Mouse (Mus musculus): ENCODE data around the gene Tipin. TPM values are rescaled to one million over a fixed set of nuclear protein-coding genes. Genes with fewer than 3 reads are reported as not detected.
A peak's percentile ranks its signal among the peaks of the same experiment; 100 is the strongest.
"Not testable (repeated sequence)": the region's sequence is repeated elsewhere in the genome, so short reads cannot be mapped to it uniquely, and the experiment has no call there.

Gene Tipin
- polyA plus RNA-seq, 1 experiment from 2014 or later = 80.5 TPM

DNA sequence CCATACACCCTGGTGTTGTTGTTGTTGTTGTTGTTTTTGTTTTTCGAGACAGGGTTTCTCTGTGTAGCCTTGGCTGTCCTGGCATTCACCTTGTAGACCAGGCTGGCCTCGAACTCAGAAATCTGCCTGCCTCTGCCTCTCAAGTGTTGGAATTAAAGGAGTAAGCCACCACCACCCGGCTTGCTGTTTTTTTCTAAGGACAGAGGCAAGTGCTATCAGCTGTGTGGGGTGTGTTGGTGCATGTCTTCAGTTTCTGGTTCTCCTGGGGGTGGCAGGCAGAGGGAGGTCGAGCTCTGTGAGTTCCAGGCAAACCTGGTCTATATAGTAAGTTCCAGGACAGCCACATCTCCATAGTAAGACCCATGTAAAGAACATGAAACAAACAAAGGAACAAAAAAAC is 7.1 kb upstream of the Tipin start:
- Histone ChIP-seq H3K9ac (no peak overlapping the region), H3K27me3 (no peaks in the 10 kb centered on the region), H3K4me1 (replicated peaks) (no peaks in the 10 kb centered on the region), H3K27ac (replicated peaks) (no peak overlapping the region), H3K4me3 (no peak overlapping the region), H3K4me2 (no peak overlapping the region), H3K9me3 (no peaks in the 10 kb centered on the region), H3K36me3 (no peaks in the 10 kb centered on the region)
- 75% methylated on average over 4 of the region's 4 CpGs for WGBS
- ATAC-seq (ENCODE audit: low read depth) = no peak

DNA sequence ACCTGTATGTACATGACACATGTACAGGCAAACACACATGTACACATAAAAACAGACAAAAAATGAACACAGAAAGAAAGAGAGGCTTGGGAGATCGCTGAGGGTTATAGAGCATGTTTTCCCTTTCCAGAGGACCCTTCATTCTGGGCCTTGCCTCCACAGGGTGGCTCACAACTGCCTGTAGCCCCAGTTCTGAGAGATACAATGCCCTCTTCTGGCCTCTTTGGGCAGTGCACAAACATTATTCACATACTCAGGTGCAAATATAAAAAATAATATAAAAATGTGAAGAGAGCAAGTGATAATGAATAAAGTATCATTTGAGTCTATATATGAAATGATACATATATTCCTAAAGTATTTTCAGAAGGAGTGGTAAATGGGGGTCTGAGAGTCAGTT is 6.5 kb upstream of the Tipin start:
- WGBS = 66% methylated on average over 1 of the region's 1 CpGs
- ATAC-seq (ENCODE audit: low read depth) = no peak
- no peak overlapping the region for H3K9ac ChIP-seq

DNA sequence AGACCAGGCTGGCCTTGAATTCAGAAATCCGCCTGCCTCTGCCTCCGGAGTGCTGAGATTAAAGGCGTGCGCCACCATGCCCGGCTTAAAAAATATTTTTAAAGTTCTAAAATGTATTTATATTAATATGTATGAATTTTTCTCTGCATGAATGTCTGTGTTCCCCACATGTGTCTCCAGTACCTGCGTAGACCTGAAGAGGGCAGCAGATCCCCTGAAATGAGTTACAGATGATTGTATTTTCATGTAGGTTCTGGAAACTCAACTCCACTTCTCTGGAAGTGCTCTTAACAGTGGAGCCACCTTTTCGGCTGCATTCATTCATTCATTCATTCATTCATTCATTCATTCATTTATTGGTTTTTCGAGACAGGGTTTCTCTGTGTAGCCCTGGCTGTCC is 3.7 kb upstream of the Tipin start:
- Histone ChIP-seq H3K4me1 (replicated peaks) (peaks cover 9% of the 10 kb centered on the region), H3K9ac (no peak overlapping the region), H3K9me3 (no peaks in the 10 kb centered on the region), H3K27ac (replicated peaks) (no peak overlapping the region), H3K4me2 (no peak overlapping the region), H3K36me3 (no peaks in the 10 kb centered on the region), H3K4me3 (no peak overlapping the region), H3K27me3 (no peaks in the 10 kb centered on the region)
- WGBS = 71% methylated on average over 8 of the region's 8 CpGs
- ATAC-seq (ENCODE audit: low read depth) = no peak

More for the DNA sequence above, 6.5 kb upstream of the Tipin start:
- H3K36me3 ChIP-seq = no peaks in the 10 kb centered on the region
- no peak overlapping the region for H3K4me2 ChIP-seq
- H3K27ac ChIP-seq (replicated peaks) = no peak overlapping the region
- no peaks in the 10 kb centered on the region for H3K9me3 ChIP-seq
- no peaks in the 10 kb centered on the region for H3K4me1 ChIP-seq (replicated peaks)
- H3K4me3 ChIP-seq = no peak overlapping the region
- no peaks in the 10 kb centered on the region for H3K27me3 ChIP-seq

DNA sequence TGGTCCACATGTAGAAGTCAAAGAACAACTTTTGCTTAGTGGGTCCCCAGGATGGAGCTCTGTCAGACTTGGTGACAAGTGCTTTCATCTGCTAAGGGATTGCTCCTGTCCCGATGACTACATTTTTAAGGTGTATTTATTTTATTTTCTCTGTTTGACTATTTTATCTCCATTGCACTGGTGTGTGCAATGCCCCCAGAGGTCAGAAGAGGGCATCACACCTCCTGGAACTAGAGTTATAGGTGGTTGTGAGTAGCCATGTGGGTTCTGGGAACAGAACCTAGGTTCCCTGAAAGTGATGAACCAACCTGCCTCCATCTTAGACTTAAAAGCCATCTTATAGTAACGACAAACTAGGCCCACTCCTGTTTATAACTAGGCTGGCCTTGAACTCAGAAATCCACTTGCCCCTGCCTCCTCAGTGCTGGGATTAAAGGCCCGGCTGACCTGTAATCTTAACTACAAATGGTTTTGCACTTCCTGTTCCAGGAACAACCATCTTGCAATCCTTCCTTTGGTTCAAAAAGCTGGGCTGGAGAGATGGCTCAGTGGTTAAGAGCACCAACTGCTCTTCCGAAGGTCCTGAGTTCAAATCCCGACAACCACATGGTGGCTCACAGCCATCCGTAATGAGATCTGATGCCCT is 2.6 kb upstream of the Tipin start:
- no peak for ATAC-seq (ENCODE audit: low read depth)

DNA sequence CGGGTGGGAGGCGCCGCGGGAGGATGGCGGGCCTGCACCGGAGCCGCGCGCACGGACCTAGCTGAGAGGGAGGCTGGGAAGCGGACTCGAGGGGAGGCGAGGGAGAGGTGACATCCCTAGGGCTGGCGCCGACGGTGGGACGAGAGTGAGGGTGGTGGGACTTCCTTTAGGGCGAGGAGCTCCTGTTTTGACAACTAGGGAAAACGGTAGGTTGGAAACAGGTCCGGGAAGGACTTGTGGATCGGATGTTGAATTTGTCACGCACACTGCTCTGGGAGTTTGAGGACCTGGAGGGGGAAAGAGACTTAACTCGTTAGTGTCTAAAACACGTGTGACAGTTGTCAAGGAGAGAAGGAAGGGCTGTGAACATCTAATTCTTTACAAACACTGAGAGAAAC is 399 bp downstream of the Tipin start:
- H3K4me2 ChIP-seq = peak overlapping the region; percentile 76
- WGBS = under 1% methylated on average over 24 of the region's 24 CpGs
- peak overlapping the region; percentile 89 for H3K27ac ChIP-seq (replicated peaks)
- H3K9me3 ChIP-seq = no peaks in the 10 kb centered on the region
- ATAC-seq (ENCODE audit: low read depth) = peak; percentile 92
- H3K4me3 ChIP-seq = peak overlapping the region; percentile 87
- no peaks in the 10 kb centered on the region for H3K36me3 ChIP-seq
- H3K27me3 ChIP-seq = no peaks in the 10 kb centered on the region
- peak overlapping the region; percentile 92 for H3K9ac ChIP-seq
- H3K4me1 ChIP-seq (replicated peaks) = peaks cover 9% of the 10 kb centered on the region

More for the DNA sequence above, 2.6 kb upstream of the Tipin start:
- H3K4me1 ChIP-seq (replicated peaks) = peaks cover 9% of the 10 kb centered on the region
- H3K27me3 ChIP-seq = no peaks in the 10 kb centered on the region
- 97% methylated on average over 6 of the region's 6 CpGs for WGBS
- H3K27ac ChIP-seq (replicated peaks) = no peak overlapping the region
- H3K9ac ChIP-seq = no peak overlapping the region
- H3K4me3 ChIP-seq = no peak overlapping the region
- no peak overlapping the region for H3K4me2 ChIP-seq
- no peaks in the 10 kb centered on the region for H3K9me3 ChIP-seq
- H3K36me3 ChIP-seq = no peaks in the 10 kb centered on the region

DNA sequence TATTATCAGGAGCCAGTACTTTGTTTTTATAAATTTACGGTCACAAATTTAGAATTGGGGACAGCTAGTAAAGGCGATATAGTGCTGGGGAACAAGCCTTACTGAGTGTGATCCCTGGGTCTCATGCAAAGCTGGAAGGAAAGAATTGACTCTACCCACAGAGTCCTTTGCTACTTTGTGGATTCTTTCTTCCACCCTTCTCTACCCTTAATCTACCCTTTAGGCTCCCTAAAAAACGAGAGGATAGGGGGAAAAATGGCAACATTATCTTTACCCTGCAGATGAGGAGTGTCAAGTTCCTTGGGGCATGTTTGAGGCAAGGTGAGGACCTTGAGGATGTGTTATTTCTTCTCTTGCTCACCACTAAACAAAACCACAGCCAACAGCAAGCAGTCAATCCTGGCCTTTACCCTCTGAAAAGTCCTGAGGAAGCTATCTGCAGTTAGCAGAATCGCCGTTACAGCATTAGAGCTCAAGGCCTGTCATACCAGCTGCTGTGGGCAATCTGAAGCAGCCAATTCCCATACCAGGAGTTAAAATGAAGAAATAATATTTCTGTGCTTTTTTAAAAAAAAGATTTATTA is 1.1 kb downstream of the Tipin start:
- H3K4me3 ChIP-seq = peak overlapping the region; percentile 87
- H3K27me3 ChIP-seq = no peaks in the 10 kb centered on the region
- ATAC-seq (ENCODE audit: low read depth) = no peak
- H3K4me1 ChIP-seq (replicated peaks) = peaks cover 9% of the 10 kb centered on the region
- no peak overlapping the region for H3K27ac ChIP-seq (replicated peaks)
- peak overlapping the region; percentile 76 for H3K4me2 ChIP-seq
- H3K9ac ChIP-seq = peak overlapping the region; percentile 92
- H3K36me3 ChIP-seq = no peaks in the 10 kb centered on the region
- H3K9me3 ChIP-seq = no peaks in the 10 kb centered on the region
- 69% methylated on average over 5 of the region's 5 CpGs for WGBS

DNA sequence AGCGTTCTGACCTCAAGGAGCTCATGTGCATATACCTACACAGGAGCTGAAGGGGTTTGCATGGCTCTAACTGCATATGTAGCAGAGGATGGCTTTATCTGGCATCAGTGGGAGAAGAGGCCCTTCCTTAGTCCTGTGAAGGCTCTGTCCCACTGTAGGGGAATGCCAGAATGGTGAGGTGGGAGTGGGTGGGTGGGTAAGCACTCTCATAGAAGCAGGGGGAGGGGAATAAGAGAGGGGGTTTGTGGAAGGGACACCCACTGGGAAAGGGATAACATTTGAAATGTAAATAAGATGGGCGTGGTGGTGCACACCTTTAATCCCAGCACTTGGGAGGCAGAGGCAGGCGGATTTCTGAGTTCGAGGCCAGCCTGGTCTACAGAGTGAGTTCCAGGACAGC is 21.7 kb downstream of the Tipin start:
- H3K4me2 ChIP-seq; H3K9me3 ChIP-seq; H3K4me1 ChIP-seq (replicated peaks); H3K4me3 ChIP-seq; H3K27ac ChIP-seq (replicated peaks); H3K9ac ChIP-seq; H3K27me3 ChIP-seq; ATAC-seq (ENCODE audit: low read depth): not testable (repeated sequence)
- WGBS = 95% methylated on average over 4 of the region's 4 CpGs
- peaks cover 68% of the 10 kb centered on the region for H3K36me3 ChIP-seq

DNA sequence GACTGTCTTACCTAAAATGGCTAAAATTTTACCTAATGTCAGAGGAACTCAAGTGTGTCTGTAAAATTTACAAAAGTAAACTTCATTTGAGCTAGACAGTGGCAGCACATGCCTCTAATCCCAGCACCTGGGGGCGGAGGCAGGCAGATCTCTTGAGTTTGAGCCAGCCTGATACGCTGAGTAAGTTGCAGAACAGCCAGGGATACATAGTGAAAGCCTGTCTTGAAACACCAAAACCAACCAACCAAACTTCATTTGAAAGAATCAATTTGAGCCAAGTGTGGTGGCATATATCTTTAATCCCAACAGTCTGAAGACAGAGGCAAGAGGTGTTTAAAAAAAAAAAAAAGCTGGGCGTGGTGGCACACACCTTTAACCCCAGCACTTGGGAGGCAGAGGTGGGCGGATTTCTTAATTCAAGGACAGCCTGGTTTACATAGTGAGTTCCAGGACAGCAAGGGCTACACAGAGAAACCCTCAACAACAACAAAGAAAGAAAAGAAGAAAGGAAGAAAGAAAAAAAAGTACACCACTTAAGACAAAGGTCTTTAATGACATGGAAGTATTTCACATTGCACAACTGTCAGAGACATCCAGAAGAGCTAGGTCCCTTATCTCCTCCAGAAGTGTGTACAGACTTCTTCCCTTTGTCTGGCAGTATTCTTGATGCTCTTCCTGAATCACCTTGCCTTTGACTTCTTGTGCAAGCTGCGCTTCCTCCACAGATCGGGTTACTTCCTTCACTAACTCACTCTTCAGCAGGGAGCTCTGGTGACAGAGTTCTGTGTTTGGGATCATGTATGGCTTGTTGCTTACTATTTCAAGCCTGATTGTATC is 25.3 kb downstream of the Tipin start:
- Histone ChIP-seq H3K4me3 (no peak overlapping the region), H3K36me3 (peaks cover 69% of the 10 kb centered on the region), H3K4me1 (replicated peaks) (no peaks in the 10 kb centered on the region), H3K27ac (replicated peaks) (no peak overlapping the region), H3K9me3 (no peaks in the 10 kb centered on the region), H3K27me3 (no peaks in the 10 kb centered on the region), H3K9ac (no peak overlapping the region), H3K4me2 (no peak overlapping the region)
- 91% methylated on average over 6 of the region's 6 CpGs for WGBS
- ATAC-seq (ENCODE audit: low read depth) = no peak

DNA sequence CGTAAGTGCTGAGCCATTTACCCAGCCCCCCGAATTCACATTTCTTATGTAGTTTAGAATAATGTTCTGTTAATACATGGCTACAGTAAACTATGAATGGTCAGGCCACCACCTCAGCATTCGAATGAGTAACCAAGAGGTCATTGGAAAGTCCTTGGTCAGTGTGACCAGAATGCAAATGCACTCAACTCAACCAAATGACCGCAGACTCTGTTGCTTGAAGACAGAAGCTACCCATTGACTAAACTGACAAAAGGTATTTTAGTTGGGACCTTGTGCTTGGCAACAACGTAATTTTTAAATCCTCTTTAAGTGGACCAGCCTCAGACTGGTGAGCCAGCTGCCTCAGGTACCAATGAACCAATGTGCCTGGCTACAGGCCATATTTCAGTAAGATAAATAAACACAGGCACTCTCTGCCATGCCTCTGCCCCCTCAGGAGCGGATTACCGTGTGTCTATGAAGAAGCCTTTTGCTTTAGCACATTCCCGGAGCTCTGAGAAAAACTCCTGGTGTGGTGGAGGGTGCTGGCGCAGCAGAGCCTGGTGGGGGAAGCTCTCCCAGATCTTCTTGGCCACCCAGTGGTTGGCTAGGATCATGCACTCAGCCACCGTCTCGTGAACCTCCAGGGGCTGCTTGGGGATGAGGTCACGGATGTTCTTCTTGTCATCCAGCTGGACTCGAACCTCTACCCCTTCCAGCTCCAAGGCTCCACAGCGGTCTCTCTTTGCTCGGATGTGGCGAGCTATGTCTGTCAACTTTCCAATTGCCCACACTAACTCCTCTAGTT is 29.8 kb downstream of the Tipin start:
- Histone ChIP-seq H3K4me2 (no peak overlapping the region), H3K4me1 (replicated peaks) (peaks cover 10% of the 10 kb centered on the region), H3K4me3 (no peak overlapping the region), H3K9ac (no peak overlapping the region), H3K27me3 (no peaks in the 10 kb centered on the region), H3K27ac (replicated peaks) (no peak overlapping the region), H3K36me3 (peaks cover 45% of the 10 kb centered on the region), H3K9me3 (no peaks in the 10 kb centered on the region)
- ATAC-seq (ENCODE audit: low read depth) = no peak
- 81% methylated on average over 16 of the region's 16 CpGs for WGBS

DNA sequence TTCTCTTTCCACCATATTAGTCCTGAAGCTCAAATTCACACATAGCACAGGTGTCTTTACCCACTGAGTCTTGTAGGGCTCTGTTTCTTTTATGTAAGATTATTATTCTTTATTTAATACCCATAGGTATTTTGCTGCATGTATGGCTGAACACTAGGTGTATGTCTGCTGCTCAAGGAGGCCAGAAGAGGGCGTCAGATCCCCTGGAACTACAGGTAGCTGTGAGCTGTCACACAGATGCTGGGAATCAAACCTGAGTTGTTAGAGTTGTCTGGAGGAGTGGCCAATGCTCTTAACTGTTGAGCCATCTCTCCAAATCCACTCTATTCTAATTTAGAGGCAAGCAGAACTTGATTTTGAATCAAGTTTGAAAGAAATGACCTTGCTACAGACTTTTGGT is 30.7 kb downstream of the Tipin start:
- H3K4me1 ChIP-seq (replicated peaks) = peaks cover 10% of the 10 kb centered on the region
- no peak overlapping the region for H3K27ac ChIP-seq (replicated peaks)
- no peak overlapping the region for H3K9ac ChIP-seq
- H3K27me3 ChIP-seq = no peaks in the 10 kb centered on the region
- H3K4me3 ChIP-seq = no peak overlapping the region
- no peaks in the 10 kb centered on the region for H3K9me3 ChIP-seq
- ATAC-seq (ENCODE audit: low read depth) = no peak
- H3K4me2 ChIP-seq = no peak overlapping the region
- H3K36me3 ChIP-seq = peaks cover 40% of the 10 kb centered on the region
- 25% methylated on average over 1 of the region's 1 CpGs for WGBS

DNA sequence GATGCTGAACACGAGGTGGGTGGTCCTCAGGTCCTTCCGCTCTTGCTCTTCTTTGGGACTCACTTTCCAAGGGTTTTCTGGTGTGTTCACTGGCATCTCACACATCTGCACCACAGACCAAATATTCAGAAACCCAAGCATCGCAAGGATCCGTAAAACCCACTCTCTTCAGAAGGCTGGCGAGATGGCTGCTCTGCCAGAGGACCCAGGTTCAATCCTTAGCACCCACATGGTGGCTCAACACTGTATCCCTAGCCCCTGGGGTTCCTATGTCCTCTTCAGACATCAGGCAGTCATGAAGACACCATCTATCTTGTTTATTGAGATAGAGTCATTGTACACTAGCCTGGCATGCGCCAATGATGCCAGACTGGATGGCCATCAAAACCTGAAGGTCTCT is 33.3 kb downstream of the Tipin start:
- no peaks in the 10 kb centered on the region for H3K27me3 ChIP-seq
- 93% methylated on average over 6 of the region's 6 CpGs for WGBS
- H3K36me3 ChIP-seq = peaks cover 52% of the 10 kb centered on the region
- H3K9ac ChIP-seq = no peak overlapping the region
- no peak overlapping the region for H3K4me3 ChIP-seq
- H3K9me3 ChIP-seq = no peaks in the 10 kb centered on the region
- no peak overlapping the region for H3K4me2 ChIP-seq
- peaks cover 10% of the 10 kb centered on the region for H3K4me1 ChIP-seq (replicated peaks)
- no peak for ATAC-seq (ENCODE audit: low read depth)
- no peak overlapping the region for H3K27ac ChIP-seq (replicated peaks)

DNA sequence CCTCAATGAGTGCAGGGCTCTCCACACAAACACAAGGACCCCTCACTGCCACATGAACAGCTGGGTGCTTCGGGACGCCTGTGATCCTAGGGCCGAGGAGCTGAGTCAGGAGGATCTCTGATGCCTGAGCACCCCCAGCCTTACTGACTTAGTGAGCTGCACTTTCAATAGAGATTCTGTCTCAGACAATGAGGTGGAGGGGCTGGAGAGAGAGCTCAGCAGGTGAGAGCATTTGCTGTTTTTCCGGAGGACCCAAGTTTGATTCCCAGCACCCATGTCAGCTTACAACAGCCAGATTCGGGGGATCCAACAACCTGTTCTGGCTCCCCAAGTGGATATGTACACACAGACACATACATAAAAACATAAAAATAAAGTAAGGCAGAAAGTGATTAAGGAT is 35.6 kb downstream of the Tipin start:
- Histone ChIP-seq H3K27me3 (no peaks in the 10 kb centered on the region), H3K27ac (replicated peaks) (no peak overlapping the region), H3K9ac (no peak overlapping the region), H3K4me1 (replicated peaks) (peaks cover 10% of the 10 kb centered on the region), H3K36me3 (peaks cover 59% of the 10 kb centered on the region), H3K4me2 (no peak overlapping the region), H3K9me3 (no peaks in the 10 kb centered on the region), H3K4me3 (no peak overlapping the region)
- 94% methylated on average over 5 of the region's 5 CpGs for WGBS
- ATAC-seq (ENCODE audit: low read depth) = no peak

Measured in neural tube, embryonic 13.5 days (tissue).